Mouse (Mus musculus): Measurements from ENCODE around the gene Lbp.

- no peak for TF ChIP-seq EP300 (IDR thresholded peaks at IDR 0.05; ENCODE audit: low read depth)
- TF ChIP-seq CTCF (IDR thresholded peaks at IDR 0.05; ENCODE audit: low read depth), result no peak
Observed at GRCm38 (mm10) chr2:158375443-158376122, 69.3 kb downstream of the Lbp start, which contains the start of gene Snhg11.
